Mouse (Mus musculus): Measurements from ENCODE around the gene Olfr1358.

- no peak for TF ChIP-seq POLR2A (IDR thresholded peaks at IDR 0.05; ENCODE audit: insufficient read depth, low read depth, low read length)
- TF ChIP-seq CTCF (IDR thresholded peaks at IDR 0.05; ENCODE audit: insufficient read depth, low read depth, low read length), result no peak
Observed at GRCm38 (mm10) chr10:78569191-78569590, 52.0 kb downstream of the Olfr1358 start.
